Mouse (Mus musculus): ENCODE measurements around the gene Utp20. TPM values are rescaled to one million over a fixed set of nuclear protein-coding genes. Genes with fewer than 3 reads are reported as not detected.
A peak's percentile ranks its signal among the peaks of the same experiment; 100 is the strongest.
"Not testable (repeated sequence)": the region's sequence is repeated elsewhere in the genome, so short reads cannot be mapped to it uniquely, and the experiment has no call there.

Utp20 gene
- polyA plus RNA-seq, 1 experiment from 2014 or later: 13.3 TPM

- H3K9ac ChIP-seq (ENCODE audit: low read depth, low read length): no peak overlapping the region
- H3K4me3 ChIP-seq (ENCODE audit: low read depth, low read length): no peak overlapping the region
- no peaks in the 10 kb centered on the region for H3K36me3 ChIP-seq (ENCODE audit: control insufficient read depth, insufficient read depth, low read length)
- no peaks in the 10 kb centered on the region for H3K4me1 ChIP-seq (ENCODE audit: control insufficient read depth, insufficient read depth, low read length)
- H3K27me3 ChIP-seq (ENCODE audit: control insufficient read depth, insufficient read depth, low read length): no peaks in the 10 kb centered on the region
- 53% methylated on average over 2 of the region's 2 CpGs for WGBS (ENCODE audit: insufficient replicate concordance)
- no peak overlapping the region for H3K27ac ChIP-seq (ENCODE audit: low read depth, low read length)
- no peaks in the 10 kb centered on the region for H3K9me3 ChIP-seq (replicated peaks; ENCODE audit: control insufficient read depth, low read length)
- H3K4me2 ChIP-seq: no peak overlapping the region
- no peak for ATAC-seq (replicated peaks; ENCODE audit: insufficient number of reproducible peaks, low FRiP score, low TSS enrichment)
Measured at GRCm38 (mm10) chr10:88834227-88834626, 7.6 kb upstream of the Utp20 start.

- Histone ChIP-seq H3K27me3 (ENCODE audit: control insufficient read depth, insufficient read depth, low read length) (no peaks in the 10 kb centered on the region), H3K27ac (ENCODE audit: low read depth, low read length) (no peak overlapping the region), H3K4me3 (ENCODE audit: low read depth, low read length) (no peak overlapping the region), H3K36me3 (ENCODE audit: control insufficient read depth, insufficient read depth, low read length) (peaks cover 3% of the 10 kb centered on the region; the same call in 1 of the 2 replicates), H3K9ac (ENCODE audit: low read depth, low read length) (no peak overlapping the region), H3K4me2 (no peak overlapping the region), H3K4me1 (ENCODE audit: control insufficient read depth, insufficient read depth, low read length) (peaks cover 4% of the 10 kb centered on the region; the same call in 1 of the 2 replicates), H3K9me3 (replicated peaks; ENCODE audit: control insufficient read depth, low read length) (no peaks in the 10 kb centered on the region)
- ATAC-seq (replicated peaks; ENCODE audit: insufficient number of reproducible peaks, low FRiP score, low TSS enrichment): no peak
Measured at GRCm38 (mm10) chr10:88828361-88828760, 1.8 kb upstream of the Utp20 start.

GRCm38 (mm10) chr10:88827596-88827995 lies 992 bp upstream of the Utp20 start:
- Histone ChIP-seq H3K9ac (ENCODE audit: low read depth, low read length) (no peak overlapping the region), H3K27ac (ENCODE audit: low read depth, low read length) (no peak overlapping the region), H3K4me1 (ENCODE audit: control insufficient read depth, insufficient read depth, low read length) (peaks cover 4% of the 10 kb centered on the region; the same call in 1 of the 2 replicates), H3K4me2 (peak overlapping the region; percentile 87), H3K36me3 (ENCODE audit: control insufficient read depth, insufficient read depth, low read length) (peaks cover 3% of the 10 kb centered on the region; the same call in 1 of the 2 replicates), H3K9me3 (replicated peaks; ENCODE audit: control insufficient read depth, low read length) (no peaks in the 10 kb centered on the region), H3K4me3 (ENCODE audit: low read depth, low read length) (peak overlapping the region; percentile 95; the same call in 1 of the 2 replicates), H3K27me3 (ENCODE audit: control insufficient read depth, insufficient read depth, low read length) (no peaks in the 10 kb centered on the region)
- no peak for ATAC-seq (replicated peaks; ENCODE audit: insufficient number of reproducible peaks, low FRiP score, low TSS enrichment)
- 85% methylated on average over 4 of the region's 4 CpGs for WGBS (ENCODE audit: insufficient replicate concordance)

GRCm38 (mm10) chr10:88826947-88827306 lies 323 bp upstream of the Utp20 start:
- not testable (repeated sequence) for H3K27me3 ChIP-seq (ENCODE audit: control insufficient read depth, insufficient read depth, low read length); H3K9me3 ChIP-seq (replicated peaks; ENCODE audit: control insufficient read depth, low read length); H3K4me1 ChIP-seq (ENCODE audit: control insufficient read depth, insufficient read depth, low read length); H3K27ac ChIP-seq (ENCODE audit: low read depth, low read length); H3K36me3 ChIP-seq (ENCODE audit: control insufficient read depth, insufficient read depth, low read length)
- Histone ChIP-seq H3K4me2 (peak overlapping the region; percentile 87), H3K4me3 (ENCODE audit: low read depth, low read length) (peak overlapping the region; percentile 95), H3K9ac (ENCODE audit: low read depth, low read length) (peak overlapping the region; percentile 69)
- WGBS (ENCODE audit: insufficient replicate concordance): 1% methylated on average over 6 of the region's 6 CpGs
- peak; percentile 22; the same call in 1 of the 2 replicates for ATAC-seq (replicated peaks; ENCODE audit: insufficient number of reproducible peaks, low FRiP score, low TSS enrichment)

- H3K4me3 ChIP-seq (ENCODE audit: low read depth, low read length): no peak overlapping the region
- no peak overlapping the region for H3K27ac ChIP-seq (ENCODE audit: low read depth, low read length)
- H3K9me3 ChIP-seq (replicated peaks; ENCODE audit: control insufficient read depth, low read length): no peaks in the 10 kb centered on the region
- no peak overlapping the region for H3K4me2 ChIP-seq
- H3K36me3 ChIP-seq (ENCODE audit: control insufficient read depth, insufficient read depth, low read length): peaks cover 15% of the 10 kb centered on the region
- H3K27me3 ChIP-seq (ENCODE audit: control insufficient read depth, insufficient read depth, low read length): no peaks in the 10 kb centered on the region
- H3K4me1 ChIP-seq (ENCODE audit: control insufficient read depth, insufficient read depth, low read length): no peaks in the 10 kb centered on the region
- no peak overlapping the region for H3K9ac ChIP-seq (ENCODE audit: low read depth, low read length)
- no peak for ATAC-seq (replicated peaks; ENCODE audit: insufficient number of reproducible peaks, low FRiP score, low TSS enrichment)
- WGBS (ENCODE audit: insufficient replicate concordance): 88% methylated on average over 5 of the region's 5 CpGs
Measured at GRCm38 (mm10) chr10:88817335-88817734, 9.3 kb downstream of the Utp20 start.

GRCm38 (mm10) chr10:88815256-88815655 lies 11.3 kb downstream of the Utp20 start:
- no peak overlapping the region for H3K4me3 ChIP-seq (ENCODE audit: low read depth, low read length)
- H3K4me1 ChIP-seq (ENCODE audit: control insufficient read depth, insufficient read depth, low read length): no peaks in the 10 kb centered on the region
- WGBS (ENCODE audit: insufficient replicate concordance): 89% methylated on average over 2 of the region's 2 CpGs
- ATAC-seq (replicated peaks; ENCODE audit: insufficient number of reproducible peaks, low FRiP score, low TSS enrichment): no peak
- H3K9me3 ChIP-seq (replicated peaks; ENCODE audit: control insufficient read depth, low read length): no peaks in the 10 kb centered on the region
- H3K27ac ChIP-seq (ENCODE audit: low read depth, low read length): no peak overlapping the region
- H3K27me3 ChIP-seq (ENCODE audit: control insufficient read depth, insufficient read depth, low read length): no peaks in the 10 kb centered on the region
- no peak overlapping the region for H3K4me2 ChIP-seq
- H3K9ac ChIP-seq (ENCODE audit: low read depth, low read length): no peak overlapping the region
- peaks cover 17% of the 10 kb centered on the region for H3K36me3 ChIP-seq (ENCODE audit: control insufficient read depth, insufficient read depth, low read length)

GRCm38 (mm10) chr10:88811704-88812103 lies 14.9 kb downstream of the Utp20 start:
- no peak overlapping the region for H3K4me2 ChIP-seq
- H3K9ac ChIP-seq (ENCODE audit: low read depth, low read length): no peak overlapping the region
- H3K9me3 ChIP-seq (replicated peaks; ENCODE audit: control insufficient read depth, low read length): no peaks in the 10 kb centered on the region
- no peak overlapping the region for H3K4me3 ChIP-seq (ENCODE audit: low read depth, low read length)
- peaks cover 17% of the 10 kb centered on the region for H3K36me3 ChIP-seq (ENCODE audit: control insufficient read depth, insufficient read depth, low read length)
- 89% methylated on average over 5 of the region's 5 CpGs for WGBS (ENCODE audit: insufficient replicate concordance)
- H3K4me1 ChIP-seq (ENCODE audit: control insufficient read depth, insufficient read depth, low read length): no peaks in the 10 kb centered on the region
- no peaks in the 10 kb centered on the region for H3K27me3 ChIP-seq (ENCODE audit: control insufficient read depth, insufficient read depth, low read length)
- no peak overlapping the region for H3K27ac ChIP-seq (ENCODE audit: low read depth, low read length)
- ATAC-seq (replicated peaks; ENCODE audit: insufficient number of reproducible peaks, low FRiP score, low TSS enrichment): no peak

- Histone ChIP-seq H3K27me3 (ENCODE audit: control insufficient read depth, insufficient read depth, low read length) (no peaks in the 10 kb centered on the region), H3K27ac (ENCODE audit: low read depth, low read length) (no peak overlapping the region), H3K4me2 (no peak overlapping the region), H3K9ac (ENCODE audit: low read depth, low read length) (no peak overlapping the region), H3K4me3 (ENCODE audit: low read depth, low read length) (no peak overlapping the region), H3K36me3 (ENCODE audit: control insufficient read depth, insufficient read depth, low read length) (peaks cover 6% of the 10 kb centered on the region), H3K4me1 (ENCODE audit: control insufficient read depth, insufficient read depth, low read length) (no peaks in the 10 kb centered on the region), H3K9me3 (replicated peaks; ENCODE audit: control insufficient read depth, low read length) (no peaks in the 10 kb centered on the region)
- ATAC-seq (replicated peaks; ENCODE audit: insufficient number of reproducible peaks, low FRiP score, low TSS enrichment): no peak
- 88% methylated on average over 3 of the region's 3 CpGs for WGBS (ENCODE audit: insufficient replicate concordance)
Measured at GRCm38 (mm10) chr10:88802236-88802635, 24.4 kb downstream of the Utp20 start.

GRCm38 (mm10) chr10:88799381-88799780 lies 27.2 kb downstream of the Utp20 start:
- H3K36me3 ChIP-seq (ENCODE audit: control insufficient read depth, insufficient read depth, low read length): peaks cover 10% of the 10 kb centered on the region
- 90% methylated on average over 7 of the region's 7 CpGs for WGBS (ENCODE audit: insufficient replicate concordance)

More at GRCm38 (mm10) chr10:88799381-88799780, 27.2 kb downstream of the Utp20 start:
- ATAC-seq (replicated peaks; ENCODE audit: insufficient number of reproducible peaks, low FRiP score, low TSS enrichment): no peak
- Histone ChIP-seq H3K4me2 (no peak overlapping the region), H3K27me3 (ENCODE audit: control insufficient read depth, insufficient read depth, low read length) (no peaks in the 10 kb centered on the region), H3K27ac (ENCODE audit: low read depth, low read length) (no peak overlapping the region), H3K4me3 (ENCODE audit: low read depth, low read length) (no peak overlapping the region), H3K9ac (ENCODE audit: low read depth, low read length) (no peak overlapping the region), H3K4me1 (ENCODE audit: control insufficient read depth, insufficient read depth, low read length) (no peaks in the 10 kb centered on the region), H3K9me3 (replicated peaks; ENCODE audit: control insufficient read depth, low read length) (no peaks in the 10 kb centered on the region)

Data from heart, embryonic 11.5 days (tissue).